Mouse (Mus musculus): ENCODE results near the gene Olfr1252. TPM values are rescaled to one million over a fixed set of nuclear protein-coding genes. Genes with fewer than 3 reads are reported as not detected.

Gene Olfr1252
- not detected in 2 replicates for total RNA-seq (2012; rRNA removed)
- total RNA-seq (2014; rRNA removed) = not detected in 2 replicates
- polyA plus RNA-seq (2012; ENCODE audit: insufficient read length, low read depth) = not detected in 2 replicates

DNA sequence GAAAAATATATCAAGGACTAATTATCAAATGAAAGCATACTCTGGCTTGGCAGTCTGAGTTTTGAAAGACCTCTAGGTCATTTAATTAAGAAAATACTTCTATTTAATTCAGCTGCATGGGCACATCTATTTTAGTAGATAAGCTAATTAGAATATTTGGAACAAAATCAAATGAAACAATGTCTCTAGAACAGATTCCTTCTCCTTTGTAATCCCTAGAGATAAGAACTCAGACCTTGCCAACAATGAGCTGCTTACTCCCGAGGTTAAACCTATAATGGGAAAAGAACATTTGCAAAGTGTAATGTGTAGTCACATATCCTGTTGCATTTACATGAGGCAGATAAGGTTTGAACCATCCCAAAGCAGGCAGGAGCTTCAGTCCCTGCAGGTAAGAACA, at the start of gene Olfr1252:
Gene Olfr1252 (minus strand): TSS at position 101 of the 400 bp plus-strand sequence.
- no peak for DNase-seq (ENCODE audit: extremely low read depth)
- Histone ChIP-seq H3K9me3 (replicated peaks; ENCODE audit: low read length) (peaks cover 14% of the 10 kb centered on the region), H3K27ac (ENCODE audit: insufficient read depth, low read depth) (no peak within 1 kb of the TSS), H3K36me3 (replicated peaks in 1 of 2; ENCODE audit: control insufficient read depth in 1 of 2, insufficient read depth in 1 of 2, low read length in 1 of 2) (no peaks in the 10 kb centered on the region), H3K79me2 (replicated peaks; ENCODE audit: control insufficient read depth, extremely low read depth, insufficient read depth, poor library complexity, severe bottlenecking) (no peaks in the 10 kb centered on the region), H3K4me3 (replicated peaks in 1 of 3; ENCODE audit: low read depth in 2 of 3, low read length in 2 of 3, poor library complexity in 1 of 3) (no peak within 1 kb of the TSS), H3K27me3 (replicated peaks) (no peaks in the 10 kb centered on the region), H3K4me1 (ENCODE audit: control insufficient read depth in 1 of 2, insufficient read depth in 2 of 2) (no peaks in the 10 kb centered on the region), H3K4me2 (ENCODE audit: insufficient read depth, low read depth, poor library complexity, severe bottlenecking) (no peak within 1 kb of the TSS), H3K9ac (ENCODE audit: insufficient read depth, low read depth) (no peak within 1 kb of the TSS)
- dilution Hi-C loops (cut with MboI; ENCODE audit: extremely low pct_ligation_motif_present, extremely low pct_unique_long_range_greater_than_20kb, low sequenced_read_pairs) = no loop called here
- in situ Hi-C loops (cut with MboI; ENCODE audit: low pct_ligation_motif_present, low pct_unique_long_range_greater_than_20kb, low sequenced_read_pairs) = no loop called here
- TF ChIP-seq ZKSCAN1 (IDR thresholded peaks at IDR 0.05; ENCODE audit: borderline replicate concordance, low read depth, low read length) (no peak), UBTF (IDR thresholded peaks at IDR 0.05; ENCODE audit: low read depth, low read length) (no peak), TBP (conservative IDR thresholded peaks at IDR 0.05; ENCODE audit: low read depth, low read length) (no peak)

DNA sequence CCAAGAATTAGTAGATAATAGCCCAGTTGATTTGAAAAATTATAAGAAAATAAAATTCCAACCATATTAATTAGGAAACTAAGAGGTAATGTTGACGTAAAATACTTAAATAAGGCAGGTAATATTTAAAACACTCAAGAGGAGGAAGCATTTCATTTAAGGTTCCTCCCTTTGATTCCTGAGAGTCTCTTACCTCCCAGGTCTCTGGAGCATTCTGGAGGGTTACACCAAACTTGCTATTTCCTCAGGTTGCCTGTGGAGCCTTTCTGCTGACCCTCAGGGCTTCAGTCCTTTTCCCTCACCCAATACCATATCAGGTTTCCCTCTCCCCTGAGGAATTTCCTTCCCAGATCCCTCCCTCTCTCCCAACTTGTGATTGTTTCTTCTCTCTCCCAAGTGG, 32.2 kb upstream of the Olfr1252 start, which contains the start of gene Olfr1253:
Gene Olfr1253 (minus strand): TSS at position 101 of the 400 bp plus-strand sequence.
- in situ Hi-C loops (cut with MboI; ENCODE audit: low pct_ligation_motif_present, low pct_unique_long_range_greater_than_20kb, low sequenced_read_pairs) = no loop called here
- Histone ChIP-seq H3K27me3 (replicated peaks) (no peaks in the 10 kb centered on the region), H3K4me2 (ENCODE audit: insufficient read depth, low read depth, poor library complexity, severe bottlenecking) (no peak within 1 kb of the TSS), H3K79me2 (replicated peaks; ENCODE audit: control insufficient read depth, extremely low read depth, insufficient read depth, poor library complexity, severe bottlenecking) (no peaks in the 10 kb centered on the region), H3K9me3 (replicated peaks; ENCODE audit: low read length) (peaks cover 4% of the 10 kb centered on the region), H3K4me1 (ENCODE audit: control insufficient read depth in 1 of 2, insufficient read depth in 2 of 2) (no peaks in the 10 kb centered on the region), H3K36me3 (replicated peaks in 1 of 2; ENCODE audit: control insufficient read depth in 1 of 2, insufficient read depth in 1 of 2, low read length in 1 of 2) (no peaks in the 10 kb centered on the region), H3K4me3 (replicated peaks in 1 of 3; ENCODE audit: low read depth in 2 of 3, low read length in 2 of 3, poor library complexity in 1 of 3) (no peak within 1 kb of the TSS), H3K27ac (ENCODE audit: insufficient read depth, low read depth) (no peak within 1 kb of the TSS), H3K9ac (ENCODE audit: insufficient read depth, low read depth) (no peak within 1 kb of the TSS)
- dilution Hi-C loops (cut with MboI; ENCODE audit: extremely low pct_ligation_motif_present, extremely low pct_unique_long_range_greater_than_20kb, low sequenced_read_pairs) = no loop called here
- TF ChIP-seq USF2 (conservative IDR thresholded peaks at IDR 0.05; ENCODE audit: low read depth, low read length) = no peak
- TF ChIP-seq USF1 (IDR thresholded peaks at IDR 0.05; ENCODE audit: low read depth, low read length) = no peak
- no peak for TF ChIP-seq ZMIZ1 (IDR thresholded peaks at IDR 0.05; ENCODE audit: low read depth, low read length)
- TF ChIP-seq GABPA (IDR thresholded peaks at IDR 0.05; ENCODE audit: insufficient replicate concordance, low read depth, low read length) = no peak
- no peak for TF ChIP-seq NRF1 (IDR thresholded peaks at IDR 0.05; ENCODE audit: low read depth, low read length)
- no peak for TF ChIP-seq MAZ (IDR thresholded peaks at IDR 0.05; ENCODE audit: low read depth, low read length)
- TF ChIP-seq JUND (conservative IDR thresholded peaks at IDR 0.05; ENCODE audit: low read depth, low read length) = no peak
- no peak for TF ChIP-seq MAFK (IDR thresholded peaks at IDR 0.05; ENCODE audit: insufficient replicate concordance, low read length)
- TF ChIP-seq PAX5 (IDR thresholded peaks at IDR 0.05; ENCODE audit: low read length) = no peak
- DNase-seq (ENCODE audit: extremely low read depth) = no peak

- Histone ChIP-seq H3K27me3 (replicated peaks) (no peaks in the 10 kb centered on the region), H3K9ac (ENCODE audit: insufficient read depth, low read depth) (no peak overlapping the region), H3K4me3 (replicated peaks in 1 of 3; ENCODE audit: low read depth in 2 of 3, low read length in 2 of 3, poor library complexity in 1 of 3) (no peak overlapping the region), H3K4me2 (ENCODE audit: insufficient read depth, low read depth, poor library complexity, severe bottlenecking) (no peak overlapping the region), H3K27ac (ENCODE audit: insufficient read depth, low read depth) (no peak overlapping the region), H3K9me3 (replicated peaks; ENCODE audit: low read length) (peaks cover 7% of the 10 kb centered on the region), H3K79me2 (replicated peaks; ENCODE audit: control insufficient read depth, extremely low read depth, insufficient read depth, poor library complexity, severe bottlenecking) (no peaks in the 10 kb centered on the region), H3K36me3 (replicated peaks in 1 of 2; ENCODE audit: control insufficient read depth in 1 of 2, insufficient read depth in 1 of 2, low read length in 1 of 2) (no peaks in the 10 kb centered on the region), H3K4me1 (ENCODE audit: control insufficient read depth in 1 of 2, insufficient read depth in 2 of 2) (no peaks in the 10 kb centered on the region)
- in situ Hi-C loops (cut with MboI; ENCODE audit: low pct_ligation_motif_present, low pct_unique_long_range_greater_than_20kb, low sequenced_read_pairs) (no loop called here), dilution Hi-C loops (cut with MboI; ENCODE audit: extremely low pct_ligation_motif_present, extremely low pct_unique_long_range_greater_than_20kb, low sequenced_read_pairs) (no loop called here)
- TF ChIP-seq ZNF384 (IDR thresholded peaks at IDR 0.05; ENCODE audit: low read depth, low read length) (no peak), USF1 (IDR thresholded peaks at IDR 0.05; ENCODE audit: low read depth, low read length) (no peak), NRF1 (IDR thresholded peaks at IDR 0.05; ENCODE audit: low read depth, low read length) (no peak), MXI1 (IDR thresholded peaks at IDR 0.05; ENCODE audit: low read depth, low read length) (no peak), MAFK (IDR thresholded peaks at IDR 0.05; ENCODE audit: insufficient replicate concordance, low read length) (no peak), IRF4 (IDR thresholded peaks at IDR 0.05; ENCODE audit: low read depth, low read length) (no peak), MYC (IDR thresholded peaks at IDR 0.05; ENCODE audit: low read depth, low read length) (no peak), ELF1 (IDR thresholded peaks at IDR 0.05; ENCODE audit: low read depth, low read length) (no peak), CHD2 (IDR thresholded peaks at IDR 0.05; ENCODE audit: low read length) (no peak), BHLHE40 (IDR thresholded peaks at IDR 0.05; ENCODE audit: low read depth, low read length) (no peak), NELFE (IDR thresholded peaks at IDR 0.05; ENCODE audit: low read depth, low read length) (no peak), CTCF (conservative IDR thresholded peaks at IDR 0.05 in 1 of 2, IDR thresholded peaks at IDR 0.05 in 1 of 2; ENCODE audit: low read depth in 2 of 2, low read length in 2 of 2) (no peak), ZC3H11A (IDR thresholded peaks at IDR 0.05; ENCODE audit: low read depth, low read length) (no peak), E2F4 (IDR thresholded peaks at IDR 0.05; ENCODE audit: insufficient replicate concordance, low read depth, low read length) (no peak), ZMIZ1 (IDR thresholded peaks at IDR 0.05; ENCODE audit: low read depth, low read length) (no peak), MAZ (IDR thresholded peaks at IDR 0.05; ENCODE audit: low read depth, low read length) (no peak), JUN (IDR thresholded peaks at IDR 0.05; ENCODE audit: insufficient read depth, low read depth, low read length) (no peak), CHD1 (IDR thresholded peaks at IDR 0.05; ENCODE audit: low read depth, low read length) (no peak), GABPA (IDR thresholded peaks at IDR 0.05; ENCODE audit: insufficient replicate concordance, low read depth, low read length) (no peak)
- no peak for DNase-seq (ENCODE audit: extremely low read depth)
Observed at GRCm38 (mm10) chr2:89691980-89692379, 32.8 kb downstream of the Olfr1252 start.
